Mouse (Mus musculus): ENCODE data around the gene Rps4x. TPM values are rescaled to one million over a fixed set of nuclear protein-coding genes. Genes with fewer than 3 reads are reported as not detected.
A peak's percentile ranks its signal among the peaks of the same experiment; 100 is the strongest.
"Not testable (repeated sequence)": the region's sequence is repeated elsewhere in the genome, so short reads cannot be mapped to it uniquely, and the experiment has no call there.

Gene Rps4x
- total RNA-seq (2014; rRNA removed) = 649 and 725 TPM in 2 replicates
- polyA plus RNA-seq (2015; fragmentation: Nextera tagmentation; extraction: Ambion mirVana) = 376 and 394 TPM in 2 replicates

- H3K4me3 ChIP-seq (ENCODE audit: low read length) = peak within 1 kb of the TSS; percentile 50
- peak within 1 kb of the TSS; percentile 77; the same call in 1 of the 2 replicates for H3K27ac ChIP-seq
- H3K9me3 ChIP-seq (ENCODE audit: low read length) = no peaks in the 10 kb centered on the region
- TF ChIP-seq CTCF (IDR thresholded peaks at IDR 0.05; ENCODE audit: low read depth) = peak; percentile 71
- DNase-seq (ENCODE audit: low spot score) (peak; percentile 88), ATAC-seq (peak; percentile 94)
- H3K9ac ChIP-seq (replicated peaks; ENCODE audit: low read length) = peak within 1 kb of the TSS; percentile 66
- no peaks in the 10 kb centered on the region; the same call in 1 of the 2 replicates for H3K4me1 ChIP-seq (ENCODE audit: insufficient read depth, low read length)
- H3K27me3 ChIP-seq (ENCODE audit: insufficient read depth, low read length) = no peaks in the 10 kb centered on the region
- H3K4me2 ChIP-seq (ENCODE audit: low read depth, low read length) = peak within 1 kb of the TSS; percentile 65
- H3K36me3 ChIP-seq (ENCODE audit: insufficient read depth, low read length) = no peaks in the 10 kb centered on the region
- WGBS = 28% methylated on average over 37 of the region's 37 CpGs
These were observed at the start of gene Rps4x for GRCm38 (mm10) chrX:102188712-102189497. Gene Rps4x (minus strand): TSS chrX:102189394.

- Histone ChIP-seq H3K27ac (no peak overlapping the region), H3K9me3 (ENCODE audit: low read length) (no peaks in the 10 kb centered on the region), H3K27me3 (ENCODE audit: insufficient read depth, low read length) (no peaks in the 10 kb centered on the region), H3K4me2 (ENCODE audit: low read depth, low read length) (no peak overlapping the region), H3K9ac (replicated peaks; ENCODE audit: low read length) (no peak overlapping the region), H3K4me3 (ENCODE audit: low read length) (no peak overlapping the region), H3K36me3 (ENCODE audit: insufficient read depth, low read length) (no peaks in the 10 kb centered on the region), H3K4me1 (ENCODE audit: insufficient read depth, low read length) (no peaks in the 10 kb centered on the region)
- WGBS = 23% methylated on average over 1 of the region's 1 CpGs
- peak; percentile 21 for DNase-seq (ENCODE audit: low spot score)
- TF ChIP-seq CTCF (IDR thresholded peaks at IDR 0.05; ENCODE audit: low read depth) = peak; percentile 58
- no peak for ATAC-seq
These were observed 29.9 kb upstream of the Rps4x start for GRCm38 (mm10) chrX:102219126-102219525.

- not testable (repeated sequence) for H3K4me1 ChIP-seq (ENCODE audit: insufficient read depth, low read length); H3K27me3 ChIP-seq (ENCODE audit: insufficient read depth, low read length); ATAC-seq; H3K9me3 ChIP-seq (ENCODE audit: low read length); H3K27ac ChIP-seq; H3K4me3 ChIP-seq (ENCODE audit: low read length); H3K9ac ChIP-seq (replicated peaks; ENCODE audit: low read length); H3K4me2 ChIP-seq (ENCODE audit: low read depth, low read length); H3K36me3 ChIP-seq (ENCODE audit: insufficient read depth, low read length)
- WGBS = 51% methylated on average over 9 of the region's 9 CpGs
- TF ChIP-seq CTCF (IDR thresholded peaks at IDR 0.05; ENCODE audit: low read depth) = peak; percentile 32; the same call in 1 of the 2 replicates
- DNase-seq (ENCODE audit: low spot score) = peak; percentile 2
These were observed 26.2 kb upstream of the Rps4x start for GRCm38 (mm10) chrX:102215356-102215755.

- Histone ChIP-seq H3K4me2 (ENCODE audit: low read depth, low read length) (no peak overlapping the region), H3K4me1 (ENCODE audit: insufficient read depth, low read length) (no peaks in the 10 kb centered on the region; the same call in 1 of the 2 replicates), H3K27me3 (ENCODE audit: insufficient read depth, low read length) (no peaks in the 10 kb centered on the region), H3K36me3 (ENCODE audit: insufficient read depth, low read length) (no peaks in the 10 kb centered on the region), H3K9ac (replicated peaks; ENCODE audit: low read length) (no peak overlapping the region), H3K27ac (no peak overlapping the region), H3K9me3 (ENCODE audit: low read length) (no peaks in the 10 kb centered on the region), H3K4me3 (ENCODE audit: low read length) (no peak overlapping the region)
- 75% methylated on average over 1 of the region's 1 CpGs for WGBS
- no peak for TF ChIP-seq CTCF (IDR thresholded peaks at IDR 0.05; ENCODE audit: low read depth)
- ATAC-seq = no peak
- no peak for DNase-seq (ENCODE audit: low spot score)
These were observed 1.6 kb upstream of the Rps4x start for GRCm38 (mm10) chrX:102190840-102191239.

GRCm38 (mm10) chrX:102189581-102189980 lies 387 bp upstream of the Rps4x start:
- 50% methylated on average over 5 of the region's 5 CpGs for WGBS
- ATAC-seq (no peak; the same call in 1 of the 2 replicates), DNase-seq (ENCODE audit: low spot score) (no peak)
- Histone ChIP-seq H3K4me1 (ENCODE audit: insufficient read depth, low read length) (no peaks in the 10 kb centered on the region; the same call in 1 of the 2 replicates), H3K36me3 (ENCODE audit: insufficient read depth, low read length) (no peaks in the 10 kb centered on the region), H3K27ac (no peak overlapping the region), H3K9me3 (ENCODE audit: low read length) (no peaks in the 10 kb centered on the region), H3K4me3 (ENCODE audit: low read length) (no peak overlapping the region), H3K9ac (replicated peaks; ENCODE audit: low read length) (no peak overlapping the region), H3K27me3 (ENCODE audit: insufficient read depth, low read length) (no peaks in the 10 kb centered on the region), H3K4me2 (ENCODE audit: low read depth, low read length) (no peak overlapping the region; the same call in 1 of the 2 replicates)
- no peak for TF ChIP-seq CTCF (IDR thresholded peaks at IDR 0.05; ENCODE audit: low read depth)

GRCm38 (mm10) chrX:102187023-102187699 lies 2.0 kb downstream of the Rps4x start:
- WGBS = 45% methylated on average over 11 of the region's 11 CpGs
- no peak for DNase-seq (ENCODE audit: low spot score)
- peak overlapping the region; percentile 65 for H3K4me2 ChIP-seq (ENCODE audit: low read depth, low read length)

More at GRCm38 (mm10) chrX:102187023-102187699, 2.0 kb downstream of the Rps4x start:
- H3K9ac ChIP-seq (replicated peaks; ENCODE audit: low read length) = 0 out of 2 replicates have a peak overlapping the region, but pooled peaks have one; percentile 66
- H3K4me1 ChIP-seq (ENCODE audit: insufficient read depth, low read length) = no peaks in the 10 kb centered on the region; the same call in 1 of the 2 replicates
- TF ChIP-seq CTCF (IDR thresholded peaks at IDR 0.05; ENCODE audit: low read depth) = no peak
- no peaks in the 10 kb centered on the region for H3K36me3 ChIP-seq (ENCODE audit: insufficient read depth, low read length)
- no peaks in the 10 kb centered on the region for H3K9me3 ChIP-seq (ENCODE audit: low read length)
- ATAC-seq = no peak
- H3K27ac ChIP-seq = no peak overlapping the region
- peak overlapping the region; percentile 50 for H3K4me3 ChIP-seq (ENCODE audit: low read length)
- H3K27me3 ChIP-seq (ENCODE audit: insufficient read depth, low read length) = no peaks in the 10 kb centered on the region

Measured in hindbrain, postnatal 0 days (tissue).